Mouse (Mus musculus) left cerebral cortex, adult 2 months (tissue): ENCODE data around the gene Lrrc40. TPM values are rescaled to one million over a fixed set of nuclear protein-coding genes. Genes with fewer than 3 reads are reported as not detected.

Source experiments
- DNase-seq, 2 experiments: peaks; one replicate each; pipeline ENCODE4 v3.0.0; 2021 to 2022; ENCODE audit warnings: low spot score in 2 of 2, mixed read lengths in 1 of 2; ENCODE audit errors: extremely low spot score in 1 of 2
- H3K27ac ChIP-seq: fragments of 200-600 bp; 2 replicates; pipeline ENCODE4 v1.8.1; 2022
- H3K4me3 ChIP-seq: fragments of 200-600 bp; 2 replicates; pipeline ENCODE4 v1.8.1; 2022
- CTCF ChIP-seq: fragments of 200-600 bp; IDR thresholded peaks from 2 replicates; pipeline ENCODE4 v1.8.1; 2022; ENCODE audit warnings: antibody characterized with exemption, mild to moderate bottlenecking, moderate library complexity
- intact Hi-C: fragments of 180-260 bp; cut with DNase I; formaldehyde crosslinking; loops from one replicate; pipeline ENCODE4 v1.15.1; 2025
- total RNA-seq, 2 experiments: library from RNA; stranded (reverse); gene quantifications; 2 replicates each; pipeline ENCODE4 v1.2.3; 2021

Gene Lrrc40
- total RNA-seq, 2 experiments from 2014 or later, result 26.6 to 27.7 TPM

- H3K27ac ChIP-seq, result no peak overlapping the region
- intact Hi-C loops, result no loop called here
- no peak for DNase-seq
- no peak overlapping the region for H3K4me3 ChIP-seq
- no peak; the same call in none of the 2 replicates for TF ChIP-seq CTCF
Observed at GRCm38 (mm10) chr3:158049508-158049907, 13.0 kb downstream of the Lrrc40 start.

- TF ChIP-seq CTCF, result no peak
- DNase-seq, result no peak
Observed at GRCm38 (mm10) chr3:158060621-158061291, 24.3 kb downstream of the Lrrc40 start.

GRCm38 (mm10) chr3:158061811-158062523, 25.5 kb downstream of the Lrrc40 start:
- Histone ChIP-seq H3K27ac (no peak overlapping the region), H3K4me3 (no peak overlapping the region)
- intact Hi-C loops, result no loop called here
- DNase-seq, result no peak
- TF ChIP-seq CTCF, result no peak

More at GRCm38 (mm10) chr3:158060621-158061291, 24.3 kb downstream of the Lrrc40 start:
- Histone ChIP-seq H3K4me3 (no peak overlapping the region), H3K27ac (0 out of 2 replicates have a peak overlapping the region, but pooled peaks have one; percentile 1)
- intact Hi-C loops, result no loop called here

- intact Hi-C loops, result no loop called here
- no peak for DNase-seq
- Histone ChIP-seq H3K27ac (no peak overlapping the region), H3K4me3 (no peak overlapping the region)
- TF ChIP-seq CTCF, result no peak
Observed at GRCm38 (mm10) chr3:158065256-158065655, 28.8 kb downstream of the Lrrc40 start.

GRCm38 (mm10) chr3:158067916-158068315, 31.5 kb downstream of the Lrrc40 start:
- intact Hi-C loops, result no loop called here
- Histone ChIP-seq H3K4me3 (no peak overlapping the region), H3K27ac (no peak overlapping the region)
- no peak for DNase-seq
- TF ChIP-seq CTCF, result no peak

GRCm38 (mm10) chr3:158068613-158069263, 32.3 kb downstream of the Lrrc40 start:
- no peak for TF ChIP-seq CTCF
- H3K27ac ChIP-seq, result peak overlapping the region; percentile 26
- no peak for DNase-seq
- intact Hi-C loops, result no loop called here
- H3K4me3 ChIP-seq, result no peak overlapping the region

GRCm38 (mm10) chr3:158075004-158075403, 38.5 kb downstream of the Lrrc40 start:
- no peak overlapping the region for H3K4me3 ChIP-seq
- intact Hi-C loops, result no loop called here
- no peak for TF ChIP-seq CTCF

GRCm38 (mm10) chr3:158076685-158077379, 40.4 kb downstream of the Lrrc40 start:
- intact Hi-C loops, result loop anchor here (2.0 kb wide), 1 partner anchor 200 kb away; no protein-coding TSS in a partner anchor
- Histone ChIP-seq H3K4me3 (no peak overlapping the region), H3K27ac (no peak overlapping the region)
- DNase-seq, result no peak
- peak; percentile 79 for TF ChIP-seq CTCF

More at GRCm38 (mm10) chr3:158075004-158075403, 38.5 kb downstream of the Lrrc40 start:
- no peak for DNase-seq
- H3K27ac ChIP-seq, result no peak overlapping the region

- intact Hi-C loops, result loop anchor here (2.0 kb wide), 1 partner anchor 201 kb away; no protein-coding TSS in a partner anchor
- no peak overlapping the region for H3K4me3 ChIP-seq
- no peak for TF ChIP-seq CTCF
- no peak overlapping the region for H3K27ac ChIP-seq
- no peak for DNase-seq
Observed at GRCm38 (mm10) chr3:158077380-158077772, 40.9 kb downstream of the Lrrc40 start.

GRCm38 (mm10) chr3:158077828-158078227, 41.4 kb downstream of the Lrrc40 start:
- no peak for TF ChIP-seq CTCF
- DNase-seq, result no peak
- no peak overlapping the region for H3K27ac ChIP-seq
- intact Hi-C loops, result loop anchor here (2.0 kb wide), 1 partner anchor 201 kb away; no protein-coding TSS in a partner anchor
- no peak overlapping the region for H3K4me3 ChIP-seq

GRCm38 (mm10) chr3:158091601-158092000, 55.1 kb downstream of the Lrrc40 start:
- no peak for DNase-seq
- Histone ChIP-seq H3K27ac (peak overlapping the region; percentile 36; the same call in 1 of the 2 replicates), H3K4me3 (no peak overlapping the region)
- no peak for TF ChIP-seq CTCF
- intact Hi-C loops, result no loop called here
